Mouse (Mus musculus) erythroblast, embryonic 14.5 days (primary cell): Measurements from ENCODE around the gene Trpc2.

ENCODE experiments used
- GATA1 ChIP-seq: IDR thresholded peaks from 2 replicates; pipeline ENCODE4 v1.6.1; 2012; ENCODE audit warnings: low read length, inconsistent platforms, mixed read lengths
- TAL1 ChIP-seq: IDR thresholded peaks from 3 replicates; pipeline ENCODE4 v1.6.1; 2012; ENCODE audit warnings: low read length, inconsistent platforms, mixed read lengths

- no peak for TF ChIP-seq TAL1
- no peak for TF ChIP-seq GATA1
Measured at GRCm38 (mm10) chr7:102087336-102087735, 4.4 kb downstream of the Trpc2 start.
